Mouse (Mus musculus) embryonic fibroblast, embryonic 13.5 days (primary cell): Measurements from ENCODE around the gene Gm28051.

Experiments
- CTCF ChIP-seq: IDR thresholded peaks from 2 replicates; pipeline ENCODE4 v1.5.1; 2011; ENCODE audit warnings: mild to moderate bottlenecking, control low read depth, low read length, moderate library complexity, borderline replicate concordance; ENCODE audit not compliant: insufficient read depth
- POLR2A ChIP-seq: IDR thresholded peaks from 2 replicates; pipeline ENCODE4 v1.6.1; 2011; ENCODE audit warnings: low read depth, mild to moderate bottlenecking, control low read depth, low read length, moderate library complexity

DNA sequence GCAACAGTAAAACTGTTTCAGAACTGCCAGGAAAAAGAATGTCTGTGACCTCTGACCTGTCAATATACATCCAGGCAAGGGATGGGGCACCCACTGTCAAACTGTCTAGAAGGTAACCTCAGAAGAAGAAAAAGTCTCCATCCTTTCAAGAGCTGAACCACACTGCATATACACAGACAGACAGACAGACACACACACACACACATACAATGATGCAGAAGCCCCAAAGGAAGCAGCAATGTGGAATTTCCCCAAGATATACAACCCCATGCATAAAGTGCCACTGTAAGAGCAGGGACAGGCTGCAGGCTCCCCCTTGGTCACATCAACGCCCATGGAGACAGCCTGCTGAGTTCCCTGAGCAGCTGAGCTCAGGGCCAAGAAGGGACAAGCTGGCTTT, 58.4 kb downstream of the Gm28051 start:
- no peak for TF ChIP-seq POLR2A
- TF ChIP-seq CTCF = no peak
